In genomic region chr2:136486986-136487385, GRCm38 (mm10) we compare ENCODE assay signal across 21 mouse cellular contexts. TPM values are rescaled to one million over a fixed set of nuclear protein-coding genes. Genes with fewer than 3 reads are reported as not detected.
DNase-seq lines count a peak whose midpoint lies in the region; ATAC-seq and TF ChIP-seq lines count a peak whose summit lies in the region.
"Had no signal": no experiment of that assay in that cellular context is flagged by ENCODE, and none has a peak within 500 bp of the region (broad histone marks: within the 10 kb centered on the region; RNA-seq: fewer than 3 reads in every experiment).

No protein-coding gene starts in this region.

- H3K4me3 ChIP-seq in liver, adult 2 months (ENCODE audit: insufficient read depth, low read depth, low read length) = no peak overlapping the region
- H3K4me3 ChIP-seq in liver, postnatal 0 days (ENCODE audit: low read depth, low read length) = no peak overlapping the region
- no peak overlapping the region for H3K4me3 ChIP-seq in midbrain, embryonic 11.5 days (ENCODE audit: low read depth, low read length)
- no peak overlapping the region for H3K4me3 ChIP-seq in midbrain, embryonic 15.5 days

- TF ChIP-seq CTCF in liver, adult 2 months (IDR thresholded peaks at IDR 0.05; ENCODE audit: low read depth, low read length) = no peak
- no peak for TF ChIP-seq CTCF in liver, postnatal 0 days (IDR thresholded peaks at IDR 0.05; ENCODE audit: low read depth)

- TF ChIP-seq EP300 in liver, postnatal 0 days (IDR thresholded peaks at IDR 0.05; ENCODE audit: low read depth) = no peak

- no peak overlapping the region for H3K9ac ChIP-seq in liver, adult 2 months (ENCODE audit: low read depth, low read length)
- no peak overlapping the region for H3K9ac ChIP-seq in liver, postnatal 0 days (replicated peaks)
- no peak overlapping the region for H3K9ac ChIP-seq in midbrain, embryonic 11.5 days (ENCODE audit: low read length)
- H3K9ac ChIP-seq in midbrain, embryonic 15.5 days = no peak overlapping the region

- H3K27ac ChIP-seq in liver, adult 2 months (replicated peaks; ENCODE audit: insufficient read depth, low read depth, low read length) = no peak overlapping the region
- H3K27ac ChIP-seq in liver, postnatal 0 days (ENCODE audit: low read depth) = no peak overlapping the region
- no peak overlapping the region for H3K27ac ChIP-seq in midbrain, embryonic 11.5 days (ENCODE audit: low read depth, low read length)
- H3K27ac ChIP-seq in midbrain, embryonic 15.5 days = no peak overlapping the region

- no peak for ATAC-seq in liver, postnatal 0 days
- ATAC-seq in midbrain, embryonic 11.5 days (ENCODE audit: low FRiP score) = no peak
- ATAC-seq in midbrain, embryonic 15.5 days (replicated peaks) = no peak
- ATAC-seq: activated CD4-positive, CD25-positive, alpha-beta regulatory T cell, adult 4 months; CD4-positive, CD25-positive, alpha-beta regulatory T cell, adult 4 months; Patski had no signal

- WGBS in liver, adult 2 months = 51% methylated on average over 5 of the region's 5 CpGs
- 66% methylated on average over 5 of the region's 5 CpGs for WGBS in liver, postnatal 0 days (ENCODE audit: insufficient replicate concordance)
- 83% methylated on average over 5 of the region's 5 CpGs for WGBS in midbrain, embryonic 11.5 days
- 67% methylated on average over 5 of the region's 5 CpGs for WGBS in midbrain, embryonic 15.5 days

- H3K4me1 ChIP-seq in liver, adult 2 months (ENCODE audit: control insufficient read depth, insufficient read depth, low read length) = peaks cover 2% of the 10 kb centered on the region; the same call in 1 of the 2 replicates
- no peaks in the 10 kb centered on the region for H3K4me1 ChIP-seq in liver, postnatal 0 days (ENCODE audit: insufficient read depth)
- H3K4me1 ChIP-seq in midbrain, embryonic 11.5 days (ENCODE audit: control insufficient read depth, insufficient read depth, low read length) = no peaks in the 10 kb centered on the region; the same call in 1 of the 2 replicates
- H3K4me1 ChIP-seq in midbrain, embryonic 15.5 days = no peaks in the 10 kb centered on the region

- DNase-seq in liver, adult 2 months (ENCODE audit: extremely low read depth, low read depth, low spot score) = peak; percentile 57
- DNase-seq in liver, postnatal 0 days = no peak
- peak; percentile 69 for DNase-seq in midbrain, embryonic 11.5 days (ENCODE audit: low spot score, missing footprints)
- DNase-seq: adrenal gland, adult 2 months; adrenal gland, adult 8-10 months; adrenal gland, postnatal 10 days; adrenal gland, postnatal 14 days; adrenal gland, postnatal 25 days; adrenal gland, postnatal 36 days; B cell, adult 2 months; cerebellum, adult 11 months; cerebellum, adult 11-12 months; cerebellum, adult 18-20 months had no signal

- no peak for TF ChIP-seq POLR2A in liver, adult 2 months (IDR thresholded peaks at IDR 0.05; ENCODE audit: extremely low read depth, insufficient read depth, low read length)

- no peaks in the 10 kb centered on the region for H3K27me3 ChIP-seq in liver, adult 2 months (ENCODE audit: control insufficient read depth, insufficient read depth, low read length)
- no peaks in the 10 kb centered on the region for H3K27me3 ChIP-seq in liver, postnatal 0 days (ENCODE audit: insufficient read depth, low read length)
- no peaks in the 10 kb centered on the region for H3K27me3 ChIP-seq in midbrain, embryonic 11.5 days (ENCODE audit: control insufficient read depth, insufficient read depth, low read length)
- no peaks in the 10 kb centered on the region for H3K27me3 ChIP-seq in midbrain, embryonic 15.5 days (replicated peaks)
- H3K27me3 ChIP-seq: CH12.LX, Patski had no signal

- H3K4me2 ChIP-seq in liver, postnatal 0 days (ENCODE audit: low read depth, low read length) = no peak overlapping the region
- no peak overlapping the region for H3K4me2 ChIP-seq in midbrain, embryonic 11.5 days
- H3K4me2 ChIP-seq in midbrain, embryonic 15.5 days = no peak overlapping the region

- H3K79me2 ChIP-seq in liver, adult 2 months (ENCODE audit: control insufficient read depth, insufficient read depth, low read length) = no peaks in the 10 kb centered on the region

- H3K36me3 ChIP-seq in liver, adult 2 months (ENCODE audit: control insufficient read depth, insufficient read depth, low read length) = no peaks in the 10 kb centered on the region
- H3K36me3 ChIP-seq in liver, postnatal 0 days (replicated peaks; ENCODE audit: insufficient read depth, low read length) = no peaks in the 10 kb centered on the region
- H3K36me3 ChIP-seq in midbrain, embryonic 11.5 days (ENCODE audit: control insufficient read depth, insufficient read depth, low read length) = no peaks in the 10 kb centered on the region
- no peaks in the 10 kb centered on the region for H3K36me3 ChIP-seq in midbrain, embryonic 15.5 days (replicated peaks)
- H3K36me3 ChIP-seq: G1E had no signal

- no peaks in the 10 kb centered on the region for H3K9me3 ChIP-seq in liver, postnatal 0 days (ENCODE audit: low read length)
- no peaks in the 10 kb centered on the region for H3K9me3 ChIP-seq in midbrain, embryonic 11.5 days (ENCODE audit: control insufficient read depth, low read length)
- H3K9me3 ChIP-seq in midbrain, embryonic 15.5 days = no peaks in the 10 kb centered on the region

RNA-seq across cellular contexts. Expression of gene Ankef1, which starts 14.7 kb away (rescaled TPM):
- 0.09 and 0.27 TPM in 2 replicates for total RNA-seq in liver, adult 2 months (2014; rRNA removed)
- not detected in 2 replicates for polyA plus RNA-seq in liver, adult 2 months (2012; rRNA removed)
- polyA plus RNA-seq in liver, postnatal 0 days (2015; fragmentation: Nextera tagmentation; extraction: Ambion mirVana) = not detected in 2 replicates
- polyA plus RNA-seq in midbrain, embryonic 11.5 days (2014; fragmentation: Nextera tagmentation; extraction: Ambion mirVana) = 0.52 and 0.63 TPM in 2 replicates
- polyA plus RNA-seq in midbrain, embryonic 15.5 days (2015; fragmentation: Nextera tagmentation; extraction: Ambion mirVana) = 0.69 and 1.1 TPM in 2 replicates
- total RNA-seq: CH12.LX, MEL had no signal
- polyA plus RNA-seq: activated CD4-positive, CD25-positive, alpha-beta regulatory T cell, adult 4 months; C2C12; CD4-positive, CD25-positive, alpha-beta regulatory T cell, adult 4 months; G1E; Patski had no signal
